Mouse (Mus musculus) embryonic facial prominence, embryonic 12.5 days (tissue): ENCODE measurements around the gene Ptgis. TPM values are rescaled to one million over a fixed set of nuclear protein-coding genes. Genes with fewer than 3 reads are reported as not detected.
A peak's percentile ranks its signal among the peaks of the same experiment; 100 is the strongest.

Experiments used
- ATAC-seq: fragments of 200-750 bp; cut with Nextera tagmentation; 2 replicates; pipeline ENCODE4 v1.8.0; 2017; ENCODE audit not compliant: insufficient number of reproducible peaks, insufficient read depth, low FRiP score, low TSS enrichment
- H3K27ac ChIP-seq: fragments of 300-500 bp; sonication (generic); 2 replicates; pipeline ENCODE4 v1.5.1; 2016; ENCODE audit warnings: mild to moderate bottlenecking
- H3K27me3 ChIP-seq: fragments of 300-500 bp; sonication (generic); 2 replicates; pipeline ENCODE4 v1.6.1; 2016; ENCODE audit warnings: mild to moderate bottlenecking, moderate library complexity
- H3K36me3 ChIP-seq: fragments of 300-500 bp; sonication (generic); 2 replicates; pipeline ENCODE4 v1.6.1; 2016; ENCODE audit warnings: mild to moderate bottlenecking
- H3K4me1 ChIP-seq: fragments of 300-500 bp; sonication (generic); 2 replicates; pipeline ENCODE4 v1.6.1; 2016
- H3K4me2 ChIP-seq: fragments of 300-500 bp; sonication (generic); replicated peaks from 2 replicates; pipeline ENCODE4 v1.6.1; 2016; ENCODE audit warnings: mild to moderate bottlenecking, moderate library complexity
- H3K4me3 ChIP-seq: fragments of 300-500 bp; sonication (generic); 2 replicates; pipeline ENCODE4 v1.5.1; 2016; ENCODE audit warnings: mild to moderate bottlenecking
- H3K9ac ChIP-seq: fragments of 300-500 bp; sonication (generic); 2 replicates; pipeline ENCODE4 v1.6.1; 2016; ENCODE audit warnings: mild to moderate bottlenecking, moderate library complexity
- H3K9me3 ChIP-seq: fragments of 300-500 bp; sonication (generic); 2 replicates; pipeline ENCODE4 v1.6.1; 2016; ENCODE audit warnings: mild to moderate bottlenecking, moderate library complexity
- WGBS: fragments of 180-500 bp; shearing (Covaris S2); methylation state at CpG from one replicate; pipeline ENCODE4 v1.1.7; 2016; 5-methylcytosine and 5-hydroxymethylcytosine counted together
- polyA plus RNA-seq: library from polyadenylated mRNA; unstranded; fragments of >200 nt; fragmentation: Nextera tagmentation; extraction: Ambion mirVana; gene quantifications from 2 replicates; pipeline ENCODE4 v1.2.1, GENCODE M21; 2016

Ptgis gene
- polyA plus RNA-seq, 1 experiment from 2014 or later, result 19.1 TPM

GRCm38 (mm10) chr2:167159721-167160120 is 80.7 kb downstream of the Ptgis start:
- no peak overlapping the region for H3K4me3 ChIP-seq
- H3K9me3 ChIP-seq, result no peaks in the 10 kb centered on the region
- WGBS, result 97% methylated on average over 4 of the region's 4 CpGs
- no peak overlapping the region for H3K27ac ChIP-seq
- no peak for ATAC-seq
- H3K4me1 ChIP-seq, result peaks cover 18% of the 10 kb centered on the region
- no peaks in the 10 kb centered on the region for H3K36me3 ChIP-seq
- H3K4me2 ChIP-seq, result no peak overlapping the region
- H3K27me3 ChIP-seq, result no peaks in the 10 kb centered on the region
- H3K9ac ChIP-seq, result no peak overlapping the region

DNA sequence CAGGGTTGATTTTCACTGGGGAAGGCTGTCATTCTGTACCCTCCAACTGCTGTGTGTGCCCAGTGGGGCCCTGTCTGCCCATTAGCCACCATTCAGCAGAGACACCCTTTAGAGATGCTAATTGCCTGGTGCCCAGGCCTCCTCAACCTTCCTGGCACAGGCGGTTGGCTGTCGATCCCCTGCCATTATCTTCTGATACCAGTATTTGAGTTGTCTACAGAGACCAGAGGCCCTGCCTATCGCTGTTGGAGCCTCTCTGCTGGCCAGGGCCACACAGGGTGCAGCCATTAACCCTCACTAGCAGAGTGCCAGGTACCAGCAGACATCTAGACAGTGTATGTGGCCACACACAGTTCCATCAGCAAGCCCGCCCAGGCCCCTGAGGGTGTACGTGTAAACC is 81.6 kb downstream of the Ptgis start:
- Histone ChIP-seq H3K9ac (no peak overlapping the region), H3K4me1 (peaks cover 18% of the 10 kb centered on the region), H3K27me3 (no peaks in the 10 kb centered on the region), H3K9me3 (no peaks in the 10 kb centered on the region), H3K36me3 (no peaks in the 10 kb centered on the region), H3K4me3 (no peak overlapping the region), H3K4me2 (no peak overlapping the region), H3K27ac (no peak overlapping the region)
- ATAC-seq, result no peak
- WGBS, result 80% methylated on average over 5 of the region's 5 CpGs

- 28% methylated on average over 9 of the region's 9 CpGs for WGBS
- Histone ChIP-seq H3K4me1 (peaks cover 15% of the 10 kb centered on the region), H3K27me3 (no peaks in the 10 kb centered on the region), H3K36me3 (no peaks in the 10 kb centered on the region), H3K9ac (no peak overlapping the region), H3K9me3 (no peaks in the 10 kb centered on the region), H3K4me2 (no peak overlapping the region), H3K4me3 (no peak overlapping the region), H3K27ac (no peak overlapping the region)
- ATAC-seq, result no peak
Measured at GRCm38 (mm10) chr2:167156118-167156715, 84.2 kb downstream of the Ptgis start.

DNA sequence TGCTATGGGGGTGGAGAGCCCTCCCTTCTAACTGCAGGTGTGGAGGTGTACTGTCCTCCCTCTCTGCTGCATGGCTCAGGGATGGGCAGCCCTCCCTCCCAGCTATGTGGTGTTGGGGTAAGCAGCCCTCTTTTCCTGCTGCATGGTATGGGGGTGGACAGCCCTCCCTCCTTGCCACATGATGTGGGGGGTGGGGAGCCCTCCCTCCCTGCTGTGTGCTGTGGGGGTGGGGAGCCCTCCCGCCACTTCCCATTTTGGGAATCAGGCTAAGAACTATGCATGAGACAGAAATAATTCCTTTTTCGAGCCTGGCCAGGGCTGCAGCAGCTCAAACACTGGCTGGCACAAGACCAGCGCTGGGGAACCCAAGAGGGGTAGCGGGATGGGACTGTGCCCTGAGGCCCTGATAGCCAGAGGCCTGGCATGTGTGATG is 84.8 kb downstream of the Ptgis start:
- no peak overlapping the region for H3K4me3 ChIP-seq
- 38% methylated on average over 4 of the region's 4 CpGs for WGBS
- 0 out of 2 replicates have a peak overlapping the region, but pooled peaks have one; percentile 3 for H3K27ac ChIP-seq
- no peak overlapping the region; the same call in 1 of the 2 replicates for H3K4me2 ChIP-seq
- peaks cover 15% of the 10 kb centered on the region for H3K4me1 ChIP-seq
- no peaks in the 10 kb centered on the region for H3K36me3 ChIP-seq
- H3K9ac ChIP-seq, result no peak overlapping the region
- no peaks in the 10 kb centered on the region for H3K27me3 ChIP-seq
- no peaks in the 10 kb centered on the region for H3K9me3 ChIP-seq
- ATAC-seq, result no peak

- no peaks in the 10 kb centered on the region for H3K9me3 ChIP-seq
- no peak overlapping the region for H3K9ac ChIP-seq
- WGBS, result 92% methylated on average over 6 of the region's 6 CpGs
- H3K4me1 ChIP-seq, result peaks cover 19% of the 10 kb centered on the region
- no peak overlapping the region for H3K4me2 ChIP-seq
- no peaks in the 10 kb centered on the region for H3K27me3 ChIP-seq
- ATAC-seq, result no peak
- H3K4me3 ChIP-seq, result no peak overlapping the region
- no peak overlapping the region for H3K27ac ChIP-seq
- no peaks in the 10 kb centered on the region for H3K36me3 ChIP-seq
Measured at GRCm38 (mm10) chr2:167150880-167151279, 89.5 kb downstream of the Ptgis start.

- Histone ChIP-seq H3K9me3 (no peaks in the 10 kb centered on the region), H3K9ac (no peak overlapping the region), H3K4me3 (no peak overlapping the region), H3K36me3 (no peaks in the 10 kb centered on the region), H3K4me1 (peaks cover 17% of the 10 kb centered on the region), H3K27me3 (0 out of 2 replicates have a peak, but pooled peaks cover 1% of the 10 kb centered on the region), H3K4me2 (no peak overlapping the region), H3K27ac (no peak overlapping the region)
- 94% methylated on average over 7 of the region's 7 CpGs for WGBS
- no peak for ATAC-seq
Measured at GRCm38 (mm10) chr2:167150135-167150534, 90.3 kb downstream of the Ptgis start.

GRCm38 (mm10) chr2:167149035-167149434 is 91.4 kb downstream of the Ptgis start:
- H3K27ac ChIP-seq, result no peak overlapping the region
- 92% methylated on average over 6 of the region's 6 CpGs for WGBS
- H3K9me3 ChIP-seq, result no peaks in the 10 kb centered on the region
- peaks cover 23% of the 10 kb centered on the region for H3K4me1 ChIP-seq
- no peaks in the 10 kb centered on the region for H3K36me3 ChIP-seq
- H3K4me3 ChIP-seq, result no peak overlapping the region
- H3K4me2 ChIP-seq, result no peak overlapping the region
- H3K9ac ChIP-seq, result no peak overlapping the region
- no peak for ATAC-seq
- 0 out of 2 replicates have a peak, but pooled peaks cover 4% of the 10 kb centered on the region for H3K27me3 ChIP-seq

GRCm38 (mm10) chr2:167147708-167148107 is 92.7 kb downstream of the Ptgis start:
- H3K4me3 ChIP-seq, result no peak overlapping the region
- ATAC-seq, result no peak; the same call in 1 of the 2 replicates
- H3K4me1 ChIP-seq, result peaks cover 23% of the 10 kb centered on the region
- no peaks in the 10 kb centered on the region for H3K9me3 ChIP-seq
- no peak overlapping the region for H3K4me2 ChIP-seq
- H3K27ac ChIP-seq, result no peak overlapping the region
- H3K9ac ChIP-seq, result no peak overlapping the region
- H3K36me3 ChIP-seq, result no peaks in the 10 kb centered on the region
- 83% methylated on average over 8 of the region's 8 CpGs for WGBS
- H3K27me3 ChIP-seq, result 0 out of 2 replicates have a peak, but pooled peaks cover 4% of the 10 kb centered on the region

DNA sequence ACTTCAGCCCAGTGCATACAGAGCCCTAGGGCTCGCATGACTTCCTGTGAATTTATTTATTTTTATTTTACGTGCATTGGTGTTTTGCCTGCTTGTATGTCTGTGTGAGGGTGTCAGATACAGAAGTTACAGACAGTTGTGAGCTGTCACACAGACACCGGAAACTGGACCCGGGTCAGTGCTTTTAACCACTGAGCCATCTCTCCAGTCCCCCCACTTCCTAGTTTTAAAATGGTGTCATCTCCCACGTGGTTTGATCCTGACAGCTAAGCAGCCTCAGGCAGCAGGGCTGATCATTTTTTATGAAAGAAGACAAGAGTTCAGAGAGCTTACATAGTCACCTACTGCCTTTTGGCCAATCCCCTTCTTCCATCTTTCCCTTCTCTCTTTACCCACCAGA is 94.5 kb downstream of the Ptgis start:
- Histone ChIP-seq H3K4me3 (no peak overlapping the region), H3K4me1 (peaks cover 23% of the 10 kb centered on the region)

GRCm38 (mm10) chr2:167144439-167145307 is 95.7 kb downstream of the Ptgis start:
- H3K4me1 ChIP-seq, result peaks cover 23% of the 10 kb centered on the region
- no peak overlapping the region for H3K27ac ChIP-seq
- no peak overlapping the region for H3K4me2 ChIP-seq
- no peaks in the 10 kb centered on the region for H3K9me3 ChIP-seq
- no peak overlapping the region for H3K9ac ChIP-seq
- H3K4me3 ChIP-seq, result no peak overlapping the region
- no peaks in the 10 kb centered on the region for H3K36me3 ChIP-seq
- H3K27me3 ChIP-seq, result 0 out of 2 replicates have a peak, but pooled peaks cover 4% of the 10 kb centered on the region
- 13% methylated on average over 14 of the region's 14 CpGs for WGBS
- no peak for ATAC-seq

More for the DNA sequence above, 94.5 kb downstream of the Ptgis start:
- H3K9me3 ChIP-seq, result no peaks in the 10 kb centered on the region
- H3K27me3 ChIP-seq, result 0 out of 2 replicates have a peak, but pooled peaks cover 4% of the 10 kb centered on the region
- no peak overlapping the region for H3K4me2 ChIP-seq
- H3K27ac ChIP-seq, result 0 out of 2 replicates have a peak overlapping the region, but pooled peaks have one; percentile 50
- no peak overlapping the region for H3K9ac ChIP-seq
- no peak for ATAC-seq
- no peaks in the 10 kb centered on the region for H3K36me3 ChIP-seq
- 65% methylated on average over 5 of the region's 5 CpGs for WGBS

DNA sequence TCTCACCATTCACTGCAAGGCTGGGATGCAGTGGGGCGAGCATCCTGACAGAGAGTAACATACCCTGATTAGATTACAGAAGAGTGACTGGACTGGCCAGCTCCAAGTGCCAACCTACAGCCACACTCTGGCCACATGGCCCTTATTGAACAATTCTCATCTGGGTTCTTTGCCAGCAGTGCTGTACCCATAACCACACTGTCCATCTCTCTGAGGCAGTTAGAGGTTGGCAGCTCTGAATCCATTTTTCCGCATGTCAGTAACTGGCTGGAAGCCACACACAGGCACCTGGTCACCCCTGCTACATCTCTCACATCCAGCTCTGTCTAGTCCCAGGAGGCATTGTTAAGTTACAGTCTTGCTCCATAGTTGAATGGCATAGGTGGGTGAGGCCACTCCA is 96.5 kb downstream of the Ptgis start:
- ATAC-seq, result no peak
- WGBS, result 73% methylated on average over 2 of the region's 2 CpGs
- Histone ChIP-seq H3K9ac (no peak overlapping the region), H3K4me3 (no peak overlapping the region), H3K4me2 (no peak overlapping the region), H3K36me3 (no peaks in the 10 kb centered on the region), H3K27me3 (0 out of 2 replicates have a peak, but pooled peaks cover 4% of the 10 kb centered on the region), H3K27ac (no peak overlapping the region), H3K9me3 (no peaks in the 10 kb centered on the region), H3K4me1 (peaks cover 23% of the 10 kb centered on the region)

DNA sequence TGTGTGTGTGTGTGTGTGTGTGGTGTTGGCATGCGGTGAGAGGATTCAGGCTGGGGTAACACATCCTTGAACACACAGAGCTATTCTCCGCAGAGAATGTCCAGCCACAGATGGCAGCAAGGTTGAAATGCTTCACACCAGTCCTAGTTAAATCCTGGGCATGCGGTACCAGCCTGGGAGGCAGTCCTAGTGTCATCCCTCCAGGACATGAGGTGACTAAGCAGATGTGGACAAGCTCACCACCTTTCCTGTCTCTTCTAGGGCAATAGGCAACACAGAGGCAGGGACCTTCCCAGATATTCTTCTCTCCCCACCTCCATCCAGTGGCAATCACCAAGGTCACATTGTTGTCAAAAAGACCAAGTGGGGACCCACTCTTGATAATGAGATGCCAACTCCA is 98.1 kb downstream of the Ptgis start:
- peaks cover 23% of the 10 kb centered on the region for H3K4me1 ChIP-seq
- WGBS, result 95% methylated on average over 3 of the region's 3 CpGs
- no peaks in the 10 kb centered on the region for H3K9me3 ChIP-seq
- no peak overlapping the region for H3K4me3 ChIP-seq
- H3K9ac ChIP-seq, result no peak overlapping the region
- no peak overlapping the region for H3K4me2 ChIP-seq
- no peak for ATAC-seq
- no peak overlapping the region for H3K27ac ChIP-seq
- H3K36me3 ChIP-seq, result no peaks in the 10 kb centered on the region
- H3K27me3 ChIP-seq, result 0 out of 2 replicates have a peak, but pooled peaks cover 4% of the 10 kb centered on the region
